Mouse (Mus musculus) midbrain, embryonic 14.5 days (tissue): ENCODE results near the gene St3gal5. TPM values are rescaled to one million over a fixed set of nuclear protein-coding genes. Genes with fewer than 3 reads are reported as not detected.

Source experiments
- ATAC-seq: fragments of 200-750 bp; cut with Nextera tagmentation; 2 replicates; pipeline ENCODE4 v1.8.0; 2017; ENCODE audit warnings: moderate number of reproducible peaks, moderate library complexity; ENCODE audit not compliant: low FRiP score, low TSS enrichment
- DNase-seq: peaks from one replicate; pipeline ENCODE4 v3.0.0-alpha.2; 2015
- H3K27ac ChIP-seq: fragments of 300-500 bp; sonication (generic); replicated peaks from 2 replicates; pipeline ENCODE4 v1.5.1; 2014; ENCODE audit warnings: mild to moderate bottlenecking, low read depth, low read length, moderate library complexity
- H3K27me3 ChIP-seq: fragments of 300-500 bp; sonication (generic); 2 replicates; pipeline ENCODE4 v1.6.1; 2014; ENCODE audit warnings: low read length, control low read depth, mixed read lengths; ENCODE audit not compliant: control insufficient read depth, insufficient read depth
- H3K36me3 ChIP-seq: fragments of 300-500 bp; sonication (generic); 2 replicates; pipeline ENCODE4 v1.6.1; 2014; ENCODE audit warnings: low read length, control low read depth; ENCODE audit not compliant: control insufficient read depth, insufficient read depth
- H3K4me1 ChIP-seq: fragments of 300-500 bp; sonication (generic); 2 replicates; pipeline ENCODE4 v1.6.1; 2014; ENCODE audit warnings: mild to moderate bottlenecking, antibody characterized with exemption, low read length, control low read depth; ENCODE audit not compliant: control insufficient read depth, insufficient read depth
- H3K4me2 ChIP-seq: fragments of 300-500 bp; sonication (generic); 2 replicates; pipeline ENCODE4 v1.6.1; 2014; ENCODE audit warnings: mild to moderate bottlenecking, low read length, moderate library complexity
- H3K4me3 ChIP-seq: fragments of 300-500 bp; sonication (generic); replicated peaks from 2 replicates; pipeline ENCODE4 v1.5.1; 2014; ENCODE audit warnings: low read depth, low read length
- H3K9ac ChIP-seq: fragments of 300-500 bp; sonication (generic); replicated peaks from 2 replicates; pipeline ENCODE4 v1.6.1; 2014; ENCODE audit warnings: mild to moderate bottlenecking, low read length, moderate library complexity
- H3K9me3 ChIP-seq: fragments of 300-500 bp; sonication (generic); 2 replicates; pipeline ENCODE4 v1.6.1; 2016; ENCODE audit warnings: low read length, control low read depth, mixed read lengths; ENCODE audit not compliant: control insufficient read depth
- WGBS: fragments of 180-500 bp; shearing (Covaris S2); extraction: QIAGEN DNeasy Blood & Tissue Kit; methylation state at CpG from one replicate; pipeline ENCODE4 v1.1.7; 2014; 5-methylcytosine and 5-hydroxymethylcytosine counted together
- polyA plus RNA-seq: library from polyadenylated mRNA; unstranded; fragments of >200 nt; fragmentation: Nextera tagmentation; extraction: Ambion mirVana; gene quantifications from 2 replicates; pipeline ENCODE4 v1.2.1, GENCODE M21; 2014

St3gal5 gene
- polyA plus RNA-seq, 1 experiment from 2014 or later: 49.8 TPM

GRCm38 (mm10) chr6:72132671-72133214 lies 35.4 kb downstream of the St3gal5 start:
- no peak overlapping the region for H3K4me2 ChIP-seq
- H3K27me3 ChIP-seq: no peaks in the 10 kb centered on the region
- no peak overlapping the region for H3K9ac ChIP-seq
- H3K36me3 ChIP-seq: peaks cover 43% of the 10 kb centered on the region
- WGBS: 96% methylated on average over 8 of the region's 8 CpGs
- DNase-seq (no peak), ATAC-seq (no peak)
- H3K4me1 ChIP-seq: no peaks in the 10 kb centered on the region
- H3K27ac ChIP-seq: no peak overlapping the region
- no peak overlapping the region for H3K4me3 ChIP-seq
- H3K9me3 ChIP-seq: no peaks in the 10 kb centered on the region

GRCm38 (mm10) chr6:72134850-72135515 lies 37.6 kb downstream of the St3gal5 start:
- no peaks in the 10 kb centered on the region for H3K27me3 ChIP-seq
- no peak overlapping the region for H3K4me3 ChIP-seq
- no peak overlapping the region for H3K9ac ChIP-seq
- H3K9me3 ChIP-seq: no peaks in the 10 kb centered on the region
- no peak overlapping the region for H3K4me2 ChIP-seq
- peaks cover 28% of the 10 kb centered on the region for H3K36me3 ChIP-seq
- ATAC-seq (no peak), DNase-seq (no peak)
- 89% methylated on average over 9 of the region's 9 CpGs for WGBS
- H3K27ac ChIP-seq: no peak overlapping the region
- H3K4me1 ChIP-seq: no peaks in the 10 kb centered on the region

- Histone ChIP-seq H3K27me3 (no peaks in the 10 kb centered on the region), H3K9me3 (no peaks in the 10 kb centered on the region), H3K9ac (no peak overlapping the region), H3K4me2 (no peak overlapping the region), H3K36me3 (peaks cover 24% of the 10 kb centered on the region), H3K27ac (no peak overlapping the region), H3K4me3 (no peak overlapping the region), H3K4me1 (no peaks in the 10 kb centered on the region)
- 94% methylated on average over 5 of the region's 5 CpGs for WGBS
- DNase-seq: no peak
- no peak for ATAC-seq
Observed at GRCm38 (mm10) chr6:72136016-72136415, 38.6 kb downstream of the St3gal5 start.

GRCm38 (mm10) chr6:72136543-72136942 lies 39.2 kb downstream of the St3gal5 start:
- H3K4me3 ChIP-seq: no peak overlapping the region
- DNase-seq (no peak), ATAC-seq (no peak)
- 81% methylated on average over 10 of the region's 10 CpGs for WGBS
- H3K27me3 ChIP-seq: no peaks in the 10 kb centered on the region
- H3K36me3 ChIP-seq: peaks cover 23% of the 10 kb centered on the region
- no peak overlapping the region for H3K9ac ChIP-seq
- no peak overlapping the region for H3K4me2 ChIP-seq
- no peak overlapping the region for H3K27ac ChIP-seq
- H3K4me1 ChIP-seq: no peaks in the 10 kb centered on the region
- H3K9me3 ChIP-seq: no peaks in the 10 kb centered on the region

GRCm38 (mm10) chr6:72139508-72140193 lies 42.3 kb downstream of the St3gal5 start:
- Histone ChIP-seq H3K36me3 (peaks cover 15% of the 10 kb centered on the region), H3K27ac (no peak overlapping the region), H3K4me2 (no peak overlapping the region), H3K9me3 (no peaks in the 10 kb centered on the region), H3K4me1 (no peaks in the 10 kb centered on the region), H3K4me3 (no peak overlapping the region), H3K27me3 (no peaks in the 10 kb centered on the region), H3K9ac (no peak overlapping the region)
- 92% methylated on average over 9 of the region's 9 CpGs for WGBS
- DNase-seq (no peak), ATAC-seq (no peak)

- no peak overlapping the region for H3K27ac ChIP-seq
- H3K36me3 ChIP-seq: peaks cover 15% of the 10 kb centered on the region
- H3K4me3 ChIP-seq: no peak overlapping the region
- 86% methylated on average over 8 of the region's 8 CpGs for WGBS
- H3K4me2 ChIP-seq: no peak overlapping the region
- H3K9me3 ChIP-seq: no peaks in the 10 kb centered on the region
- ATAC-seq (no peak), DNase-seq (no peak)
- H3K4me1 ChIP-seq: no peaks in the 10 kb centered on the region
- no peaks in the 10 kb centered on the region for H3K27me3 ChIP-seq
- no peak overlapping the region for H3K9ac ChIP-seq
Observed at GRCm38 (mm10) chr6:72140371-72140770, 43.0 kb downstream of the St3gal5 start.

GRCm38 (mm10) chr6:72141191-72141590 lies 43.8 kb downstream of the St3gal5 start:
- no peak for DNase-seq
- Histone ChIP-seq H3K4me1 (no peaks in the 10 kb centered on the region), H3K4me2 (no peak overlapping the region), H3K27me3 (no peaks in the 10 kb centered on the region), H3K36me3 (peaks cover 15% of the 10 kb centered on the region), H3K27ac (no peak overlapping the region), H3K9me3 (no peaks in the 10 kb centered on the region), H3K9ac (no peak overlapping the region), H3K4me3 (no peak overlapping the region)
- 76% methylated on average over 10 of the region's 10 CpGs for whole genome bisulfite sequencing
- no peak for ATAC-seq

GRCm38 (mm10) chr6:72142561-72142960 lies 45.2 kb downstream of the St3gal5 start:
- 96% methylated on average over 4 of the region's 4 CpGs for WGBS
- H3K36me3 ChIP-seq: peaks cover 22% of the 10 kb centered on the region
- no peak overlapping the region for H3K4me3 ChIP-seq
- H3K9ac ChIP-seq: no peak overlapping the region
- no peaks in the 10 kb centered on the region for H3K9me3 ChIP-seq
- H3K27ac ChIP-seq: no peak overlapping the region
- H3K4me2 ChIP-seq: no peak overlapping the region
- H3K27me3 ChIP-seq: no peaks in the 10 kb centered on the region
- no peaks in the 10 kb centered on the region for H3K4me1 ChIP-seq
- ATAC-seq (no peak), DNase-seq (no peak)

- Histone ChIP-seq H3K4me1 (no peaks in the 10 kb centered on the region), H3K36me3 (peaks cover 33% of the 10 kb centered on the region), H3K4me3 (no peak overlapping the region), H3K4me2 (no peak overlapping the region), H3K9me3 (no peaks in the 10 kb centered on the region; the same call in 1 of the 2 replicates), H3K27ac (no peak overlapping the region), H3K27me3 (no peaks in the 10 kb centered on the region), H3K9ac (no peak overlapping the region)
- no peak for ATAC-seq
- DNase-seq: no peak
- WGBS: 76% methylated on average over 7 of the region's 7 CpGs
Observed at GRCm38 (mm10) chr6:72144353-72144752, 47.0 kb downstream of the St3gal5 start.
